Mouse (Mus musculus) embryonic facial prominence, embryonic 11.5 days (tissue): ENCODE measurements around the gene Pou4f1. TPM values are rescaled to one million over a fixed set of nuclear protein-coding genes. Genes with fewer than 3 reads are reported as not detected.
A peak's percentile ranks its signal among the peaks of the same experiment; 100 is the strongest.

Experiments used
- ATAC-seq: fragments of 200-750 bp; cut with Nextera tagmentation; replicated peaks from 2 replicates; pipeline ENCODE4 v1.8.0; 2017; ENCODE audit warnings: low read depth; ENCODE audit not compliant: insufficient number of reproducible peaks, low FRiP score, low TSS enrichment
- DNase-seq: peaks from one replicate; pipeline ENCODE4 v3.0.0-alpha.2; 2015; ENCODE audit warnings: low spot score
- H3K27ac ChIP-seq: fragments of 300-500 bp; sonication (generic); replicated peaks from 2 replicates; pipeline ENCODE4 v1.5.1; 2014; ENCODE audit warnings: mild to moderate bottlenecking, low read depth, low read length, control low read depth
- H3K27me3 ChIP-seq: fragments of 300-500 bp; sonication (generic); 2 replicates; pipeline ENCODE4 v1.6.1; 2014; ENCODE audit warnings: mild to moderate bottlenecking, low read length, moderate library complexity, mixed read lengths; ENCODE audit not compliant: control insufficient read depth, insufficient read depth
- H3K36me3 ChIP-seq: fragments of 300-500 bp; sonication (generic); replicated peaks from 2 replicates; pipeline ENCODE4 v1.6.1; 2014; ENCODE audit warnings: low read depth, mild to moderate bottlenecking, low read length, moderate library complexity, mixed read lengths; ENCODE audit not compliant: control insufficient read depth, insufficient read depth
- H3K4me1 ChIP-seq: fragments of 300-500 bp; sonication (generic); 2 replicates; pipeline ENCODE4 v1.6.1; 2014; ENCODE audit warnings: low read length, mixed read lengths; ENCODE audit not compliant: control insufficient read depth, insufficient read depth
- H3K4me2 ChIP-seq: fragments of 300-500 bp; sonication (generic); 2 replicates; pipeline ENCODE4 v1.6.1; 2014; ENCODE audit warnings: low read depth, mild to moderate bottlenecking, control low read depth, low read length, moderate library complexity
- H3K4me3 ChIP-seq: fragments of 300-500 bp; sonication (generic); 2 replicates; pipeline ENCODE4 v1.5.1; 2014; ENCODE audit warnings: low read depth, low read length, control low read depth
- H3K9ac ChIP-seq: fragments of 300-500 bp; sonication (generic); replicated peaks from 2 replicates; pipeline ENCODE4 v1.6.1; 2014; ENCODE audit warnings: mild to moderate bottlenecking, control low read depth, low read length
- H3K9me3 ChIP-seq: fragments of 300-500 bp; sonication (generic); replicated peaks from 2 replicates; pipeline ENCODE4 v1.6.1; 2016; ENCODE audit warnings: mild to moderate bottlenecking, low read length, inconsistent platforms, mixed read lengths; ENCODE audit not compliant: control insufficient read depth
- WGBS: fragments of 180-500 bp; shearing (Covaris S2); extraction: QIAGEN DNeasy Blood & Tissue Kit; methylation state at CpG from one replicate; pipeline ENCODE4 v1.1.7; 2014; 5-methylcytosine and 5-hydroxymethylcytosine counted together
- polyA plus RNA-seq: library from polyadenylated mRNA; unstranded; fragments of >200 nt; fragmentation: Nextera tagmentation; extraction: Ambion mirVana; gene quantifications from 2 replicates; pipeline ENCODE4 v1.2.1, GENCODE M21; 2014

The Pou4f1 gene
- polyA plus RNA-seq, 1 experiment from 2014 or later, result 28.3 TPM

DNA sequence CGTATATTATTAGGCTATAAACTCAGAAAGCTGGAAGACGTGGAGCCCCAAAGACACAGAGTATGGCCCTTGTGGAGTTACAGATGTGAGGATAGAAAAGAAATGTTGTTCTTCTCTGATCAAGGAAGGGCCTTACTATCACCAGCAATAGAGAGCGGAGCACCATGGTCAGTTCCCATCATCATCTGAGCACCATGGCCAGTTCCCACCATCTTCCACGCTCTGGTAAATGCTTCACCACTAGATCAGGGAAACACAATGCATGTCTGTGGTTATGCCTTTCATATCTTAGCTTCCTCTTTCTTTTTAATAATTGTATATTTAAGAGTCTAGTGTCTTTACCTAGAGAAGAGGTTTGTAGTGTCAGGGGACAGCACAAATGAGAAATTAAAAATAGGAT is 37.0 kb downstream of the Pou4f1 start:
- H3K4me3 ChIP-seq, result no peak overlapping the region
- H3K9ac ChIP-seq, result no peak overlapping the region
- no peaks in the 10 kb centered on the region for H3K9me3 ChIP-seq
- H3K4me1 ChIP-seq, result no peaks in the 10 kb centered on the region
- no peaks in the 10 kb centered on the region for H3K27me3 ChIP-seq
- no peaks in the 10 kb centered on the region for H3K36me3 ChIP-seq
- ATAC-seq (no peak), DNase-seq (peak; percentile 24)
- WGBS, result 76% methylated on average over 4 of the region's 4 CpGs
- H3K4me2 ChIP-seq, result no peak overlapping the region
- no peak overlapping the region for H3K27ac ChIP-seq

GRCm38 (mm10) chr14:104423688-104424470 is 43.9 kb downstream of the Pou4f1 start:
- Histone ChIP-seq H3K4me1 (no peaks in the 10 kb centered on the region), H3K9me3 (no peaks in the 10 kb centered on the region), H3K9ac (no peak overlapping the region), H3K36me3 (no peaks in the 10 kb centered on the region), H3K27me3 (no peaks in the 10 kb centered on the region), H3K4me3 (no peak overlapping the region), H3K27ac (no peak overlapping the region), H3K4me2 (no peak overlapping the region)
- 74% methylated on average over 14 of the region's 14 CpGs for WGBS
- no peak for DNase-seq
- ATAC-seq, result no peak

Other genes with a start within 250 kb of the Pou4f1 start
- gene Rnf219, start 54.6 kb upstream of the Pou4f1 start, polyA plus RNA-seq, result 43.2 and 44.4 TPM in 2 replicates